Mouse (Mus musculus) heart, embryonic 11.5 days (tissue): Measurements from ENCODE around the gene Pcare. TPM values are rescaled to one million over a fixed set of nuclear protein-coding genes. Genes with fewer than 3 reads are reported as not detected.

Experiments
- ATAC-seq: fragments of 200-750 bp; cut with Nextera tagmentation; replicated peaks from 2 replicates; pipeline ENCODE4 v1.8.0; 2017; ENCODE audit warnings: moderate library complexity; ENCODE audit not compliant: insufficient number of reproducible peaks, low FRiP score, low TSS enrichment
- H3K27ac ChIP-seq: fragments of 300-500 bp; sonication (generic); 2 replicates; pipeline ENCODE4 v1.5.1; 2014; ENCODE audit warnings: mild to moderate bottlenecking, low read depth, low read length
- H3K27me3 ChIP-seq: fragments of 300-500 bp; sonication (generic); 2 replicates; pipeline ENCODE4 v1.6.1; 2014; ENCODE audit warnings: mild to moderate bottlenecking, low read length, mixed read lengths; ENCODE audit not compliant: control insufficient read depth, insufficient read depth
- H3K36me3 ChIP-seq: fragments of 300-500 bp; sonication (generic); 2 replicates; pipeline ENCODE4 v1.6.1; 2014; ENCODE audit warnings: mild to moderate bottlenecking, low read length, moderate library complexity, mixed read lengths; ENCODE audit not compliant: control insufficient read depth, insufficient read depth
- H3K4me1 ChIP-seq: fragments of 300-500 bp; sonication (generic); 2 replicates; pipeline ENCODE4 v1.6.1; 2014; ENCODE audit warnings: low read length; ENCODE audit not compliant: control insufficient read depth, insufficient read depth
- H3K4me2 ChIP-seq: fragments of 300-500 bp; sonication (generic); 2 replicates; pipeline ENCODE4 v1.6.1; 2014; ENCODE audit warnings: mild to moderate bottlenecking, moderate library complexity
- H3K4me3 ChIP-seq: fragments of 300-500 bp; sonication (generic); 2 replicates; pipeline ENCODE4 v1.5.1; 2014; ENCODE audit warnings: low read depth, low read length
- H3K9ac ChIP-seq: fragments of 300-500 bp; sonication (generic); 2 replicates; pipeline ENCODE4 v1.6.1; 2014; ENCODE audit warnings: mild to moderate bottlenecking, low read depth, low read length, moderate library complexity
- H3K9me3 ChIP-seq: fragments of 300-500 bp; sonication (generic); replicated peaks from 2 replicates; pipeline ENCODE4 v1.6.1; 2016; ENCODE audit warnings: low read length; ENCODE audit not compliant: control insufficient read depth
- WGBS: fragments of 180-500 bp; shearing (Covaris S2); extraction: QIAGEN DNeasy Blood & Tissue Kit; methylation state at CpG from one replicate; pipeline ENCODE4 v1.1.7; 2014; ENCODE audit not compliant: insufficient replicate concordance; 5-methylcytosine and 5-hydroxymethylcytosine counted together
- polyA plus RNA-seq: library from polyadenylated mRNA; unstranded; fragments of >200 nt; fragmentation: Nextera tagmentation; extraction: Ambion mirVana; gene quantifications from 2 replicates; pipeline ENCODE4 v1.2.1, GENCODE M21; 2014

Gene Pcare
- polyA plus RNA-seq, 1 experiment from 2014 or later: not detected

DNA sequence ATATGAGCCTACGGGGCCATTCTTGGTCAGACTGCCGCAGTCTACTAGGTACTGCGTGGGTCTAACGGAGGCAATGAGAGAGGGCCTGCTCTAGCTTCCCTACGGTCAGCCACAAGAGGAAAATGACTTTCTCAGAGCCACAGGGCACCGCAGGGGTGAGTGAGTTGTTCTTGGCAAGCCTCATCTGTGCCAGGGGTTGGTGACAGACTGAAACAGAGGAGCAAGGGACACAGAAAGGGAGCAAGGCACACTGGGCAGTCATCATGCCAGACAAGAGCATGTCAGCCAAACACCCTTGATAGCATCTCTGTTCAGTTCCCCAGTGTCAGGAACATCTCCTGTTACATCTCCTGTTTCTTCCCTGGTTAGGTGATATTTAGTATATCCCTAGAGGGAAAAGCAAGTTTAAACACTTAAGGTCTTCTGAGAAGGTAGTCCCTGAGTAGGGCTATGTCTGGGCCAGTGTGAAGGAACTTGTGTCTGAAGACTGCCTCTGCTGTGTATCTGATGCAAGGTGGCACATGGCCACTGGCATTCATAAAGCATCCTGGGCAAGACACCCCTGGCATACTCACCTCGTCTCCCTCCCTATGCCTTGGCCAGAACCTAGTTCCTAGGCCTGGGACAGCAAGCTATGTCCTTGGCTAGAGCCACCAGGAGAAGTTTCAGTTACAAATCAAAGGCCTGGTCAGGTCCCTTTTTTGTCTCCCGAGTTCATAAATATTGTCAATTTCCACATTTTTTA lies 34.6 kb downstream of the Pcare start:
- 82% methylated on average over 8 of the region's 8 CpGs for WGBS
- Histone ChIP-seq H3K27me3 (no peaks in the 10 kb centered on the region), H3K36me3 (no peaks in the 10 kb centered on the region), H3K9ac (no peak overlapping the region), H3K9me3 (no peaks in the 10 kb centered on the region), H3K4me2 (no peak overlapping the region), H3K4me3 (no peak overlapping the region), H3K27ac (no peak overlapping the region), H3K4me1 (peaks cover 16% of the 10 kb centered on the region)
- no peak for ATAC-seq

DNA sequence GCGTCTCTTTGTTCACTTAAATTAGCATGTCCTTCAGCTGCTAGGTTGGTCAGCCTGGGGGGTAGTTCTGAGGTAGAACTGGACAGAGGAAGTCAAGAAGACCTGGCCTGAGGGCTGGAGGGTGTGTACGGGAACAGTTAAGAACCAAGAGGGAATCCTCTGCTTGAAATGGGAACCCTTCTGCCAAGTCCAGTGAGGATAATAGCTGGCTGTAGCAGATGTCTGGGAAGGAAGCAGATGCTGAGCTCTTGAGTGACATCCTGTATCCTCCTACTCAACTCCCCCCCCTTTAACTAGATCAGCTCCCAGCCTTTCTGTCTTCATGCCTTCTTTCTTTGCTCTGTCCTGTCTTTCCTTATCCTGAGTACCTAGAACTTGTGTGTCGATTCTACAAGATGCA lies 37.7 kb downstream of the Pcare start:
- H3K4me2 ChIP-seq: no peak overlapping the region
- no peak for ATAC-seq
- no peak overlapping the region for H3K9ac ChIP-seq
- H3K4me3 ChIP-seq: no peak overlapping the region
- WGBS: 73% methylated on average over 3 of the region's 3 CpGs
- no peaks in the 10 kb centered on the region for H3K9me3 ChIP-seq
- no peak overlapping the region for H3K27ac ChIP-seq
- no peaks in the 10 kb centered on the region for H3K27me3 ChIP-seq
- H3K36me3 ChIP-seq: no peaks in the 10 kb centered on the region
- peaks cover 18% of the 10 kb centered on the region for H3K4me1 ChIP-seq

DNA sequence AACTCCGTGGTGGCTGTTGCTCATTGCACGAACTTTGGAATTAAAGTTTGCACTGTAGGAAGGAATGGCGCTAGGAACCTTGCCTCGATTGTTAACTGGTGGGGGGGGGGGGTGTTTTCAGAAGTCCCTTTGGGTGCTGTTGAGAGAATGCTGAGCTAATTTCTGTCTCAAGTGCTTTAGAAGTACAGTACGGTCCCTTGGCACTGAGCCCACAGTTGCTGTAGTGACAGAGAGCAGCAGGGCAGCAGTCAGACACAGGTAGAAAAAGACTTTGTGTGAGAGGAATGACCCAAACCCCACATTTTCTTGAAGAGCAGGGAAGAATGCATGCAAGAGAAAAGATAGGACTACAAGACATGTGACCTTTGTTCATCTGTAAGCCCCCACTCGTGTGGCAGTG lies 40.4 kb downstream of the Pcare start:
- H3K4me1 ChIP-seq: peaks cover 35% of the 10 kb centered on the region
- no peaks in the 10 kb centered on the region for H3K27me3 ChIP-seq
- H3K36me3 ChIP-seq: no peaks in the 10 kb centered on the region
- no peak overlapping the region for H3K4me2 ChIP-seq
- no peak for ATAC-seq
- peak overlapping the region; percentile 57 for H3K27ac ChIP-seq
- 57% methylated on average over 6 of the region's 6 CpGs for WGBS
- no peaks in the 10 kb centered on the region for H3K9me3 ChIP-seq
- no peak overlapping the region for H3K4me3 ChIP-seq
- 0 out of 2 replicates have a peak overlapping the region, but pooled peaks have one; percentile 46 for H3K9ac ChIP-seq

DNA sequence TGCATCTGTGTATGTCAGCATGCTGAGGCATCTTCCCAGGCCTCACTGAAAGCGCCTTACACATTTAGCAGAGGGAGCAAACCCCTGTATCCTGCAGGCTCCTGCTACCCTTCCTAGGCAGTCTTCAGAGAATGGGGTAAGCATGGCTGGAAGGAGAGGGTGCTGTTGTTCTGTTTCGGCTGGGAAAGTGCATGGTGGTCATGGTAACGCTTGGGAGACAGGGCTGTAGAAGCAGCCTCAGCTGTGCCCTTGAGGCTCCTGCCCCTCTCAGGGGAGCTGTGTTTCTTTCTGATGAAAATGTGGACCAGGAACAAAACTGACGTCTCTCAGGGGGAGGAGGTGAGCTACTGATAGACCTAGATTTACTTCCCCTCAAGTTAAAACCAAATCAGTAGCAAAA lies 45.0 kb downstream of the Pcare start:
- Histone ChIP-seq H3K27ac (peak overlapping the region; percentile 22; the same call in 1 of the 2 replicates), H3K4me3 (no peak overlapping the region), H3K36me3 (no peaks in the 10 kb centered on the region), H3K27me3 (no peaks in the 10 kb centered on the region), H3K4me2 (no peak overlapping the region), H3K9ac (0 out of 2 replicates have a peak overlapping the region, but pooled peaks have one; percentile 10), H3K9me3 (peaks cover 3% of the 10 kb centered on the region; the same call in 1 of the 2 replicates), H3K4me1 (peaks cover 31% of the 10 kb centered on the region)
- ATAC-seq: no peak
- whole genome bisulfite sequencing: 50% methylated on average over 4 of the region's 4 CpGs

DNA sequence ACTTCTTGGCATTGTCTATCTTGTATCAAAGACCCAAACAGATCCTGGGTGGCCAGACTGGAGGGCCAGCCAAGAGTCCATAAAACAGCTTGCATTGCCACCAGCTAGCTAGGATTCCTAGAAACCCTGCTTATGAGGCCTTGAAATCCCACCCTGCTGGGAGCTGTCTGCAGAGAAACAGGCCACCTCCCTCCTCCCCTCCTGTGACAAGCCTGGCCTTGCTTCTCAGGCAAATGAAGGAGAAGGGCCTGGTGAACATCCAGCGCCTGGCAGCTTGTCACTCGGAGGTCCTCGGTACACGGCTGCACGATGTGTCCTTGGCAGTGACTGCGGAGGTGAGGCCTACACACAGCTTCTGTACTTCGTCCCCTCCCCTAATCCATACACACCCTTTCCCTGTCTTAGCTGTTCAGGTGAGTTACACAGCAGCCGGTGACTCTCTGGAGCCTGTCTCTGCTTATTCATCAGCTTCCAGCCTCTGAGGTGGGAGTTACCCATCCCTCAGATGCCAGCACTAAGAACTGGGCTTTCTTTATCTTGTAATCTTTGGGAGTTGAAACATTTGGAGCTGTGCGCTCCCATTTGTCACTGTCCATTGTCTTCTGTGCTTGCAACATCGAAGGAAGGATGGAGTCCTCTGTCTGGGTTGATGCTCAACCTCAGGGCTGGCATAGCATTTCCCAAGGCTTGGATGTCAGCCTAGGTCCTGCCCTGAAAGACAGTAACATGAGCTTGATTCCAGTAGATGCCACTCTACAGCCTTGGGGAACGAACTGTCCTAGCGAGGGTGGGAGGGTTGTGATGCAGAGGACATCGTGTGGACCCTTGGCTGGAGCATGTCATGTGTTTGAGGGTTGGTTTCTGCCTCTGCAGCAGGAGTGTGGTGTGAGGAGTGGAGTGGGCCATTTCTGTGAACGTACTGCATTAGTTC lies 46.9 kb downstream of the Pcare start:
- no peak overlapping the region for H3K9ac ChIP-seq
- peaks cover 22% of the 10 kb centered on the region for H3K4me1 ChIP-seq
- ATAC-seq: no peak
- peaks cover 3% of the 10 kb centered on the region; the same call in 1 of the 2 replicates for H3K9me3 ChIP-seq
- H3K4me3 ChIP-seq: no peak overlapping the region
- 57% methylated on average over 14 of the region's 14 CpGs for WGBS
- peak overlapping the region; percentile 42 for H3K27ac ChIP-seq
- H3K4me2 ChIP-seq: no peak overlapping the region
- H3K36me3 ChIP-seq: no peaks in the 10 kb centered on the region
- no peaks in the 10 kb centered on the region for H3K27me3 ChIP-seq

DNA sequence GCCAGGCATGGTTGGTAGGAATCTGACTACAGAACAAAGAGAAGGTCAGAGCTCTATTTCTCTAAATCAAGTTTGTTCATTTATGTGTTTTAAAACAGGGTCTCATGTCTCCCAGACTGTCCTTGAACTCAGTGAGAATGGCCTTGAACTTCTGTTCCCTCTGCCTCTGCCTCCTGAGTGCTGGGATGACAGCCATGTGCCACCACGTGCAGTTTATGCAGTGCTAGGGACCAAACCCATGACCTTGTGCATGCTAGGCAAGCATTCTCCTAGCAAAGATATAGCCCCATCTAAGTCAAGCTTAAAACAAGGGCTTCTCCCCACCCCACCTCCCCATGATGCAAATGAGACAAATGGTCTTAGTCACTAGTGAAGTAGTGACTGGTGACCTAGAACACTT lies 47.6 kb downstream of the Pcare start:
- H3K4me3 ChIP-seq: no peak overlapping the region
- H3K36me3 ChIP-seq: no peaks in the 10 kb centered on the region
- no peak overlapping the region for H3K9ac ChIP-seq
- WGBS: 44% methylated on average over 1 of the region's 1 CpGs
- H3K4me2 ChIP-seq: no peak overlapping the region
- ATAC-seq: no peak
- H3K27ac ChIP-seq: peak overlapping the region; percentile 42
- no peaks in the 10 kb centered on the region for H3K27me3 ChIP-seq
- peaks cover 3% of the 10 kb centered on the region; the same call in 1 of the 2 replicates for H3K9me3 ChIP-seq
- H3K4me1 ChIP-seq: peaks cover 18% of the 10 kb centered on the region

DNA sequence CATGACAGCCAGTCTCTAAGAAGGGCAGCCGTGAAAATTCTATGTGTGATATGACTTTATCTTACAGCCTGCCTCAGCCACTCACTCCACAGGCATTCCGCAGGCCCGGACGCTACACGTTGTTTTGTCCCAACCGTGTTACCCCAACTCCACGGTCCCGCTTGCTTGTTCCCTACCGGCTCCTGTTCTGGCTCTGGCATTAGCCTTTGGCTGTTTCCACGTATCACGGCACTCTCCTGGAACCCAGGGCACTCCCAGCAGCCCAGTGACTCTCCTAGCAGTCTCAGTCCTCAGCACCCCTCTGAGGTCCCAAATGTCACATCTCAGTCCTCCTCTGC lies 54.1 kb downstream of the Pcare start:
- H3K9me3 ChIP-seq: no peaks in the 10 kb centered on the region
- 0 out of 2 replicates have a peak, but pooled peaks have one; percentile 14 for ATAC-seq
- H3K27me3 ChIP-seq: no peaks in the 10 kb centered on the region
- H3K27ac ChIP-seq: peak overlapping the region; percentile 91
- H3K4me1 ChIP-seq: peaks cover 17% of the 10 kb centered on the region
- 33% methylated on average over 11 of the region's 11 CpGs for WGBS
- H3K4me2 ChIP-seq: no peak overlapping the region; the same call in 1 of the 2 replicates
- no peaks in the 10 kb centered on the region for H3K36me3 ChIP-seq
- no peak overlapping the region for H3K4me3 ChIP-seq
- H3K9ac ChIP-seq: peak overlapping the region; percentile 6; the same call in 1 of the 2 replicates

DNA sequence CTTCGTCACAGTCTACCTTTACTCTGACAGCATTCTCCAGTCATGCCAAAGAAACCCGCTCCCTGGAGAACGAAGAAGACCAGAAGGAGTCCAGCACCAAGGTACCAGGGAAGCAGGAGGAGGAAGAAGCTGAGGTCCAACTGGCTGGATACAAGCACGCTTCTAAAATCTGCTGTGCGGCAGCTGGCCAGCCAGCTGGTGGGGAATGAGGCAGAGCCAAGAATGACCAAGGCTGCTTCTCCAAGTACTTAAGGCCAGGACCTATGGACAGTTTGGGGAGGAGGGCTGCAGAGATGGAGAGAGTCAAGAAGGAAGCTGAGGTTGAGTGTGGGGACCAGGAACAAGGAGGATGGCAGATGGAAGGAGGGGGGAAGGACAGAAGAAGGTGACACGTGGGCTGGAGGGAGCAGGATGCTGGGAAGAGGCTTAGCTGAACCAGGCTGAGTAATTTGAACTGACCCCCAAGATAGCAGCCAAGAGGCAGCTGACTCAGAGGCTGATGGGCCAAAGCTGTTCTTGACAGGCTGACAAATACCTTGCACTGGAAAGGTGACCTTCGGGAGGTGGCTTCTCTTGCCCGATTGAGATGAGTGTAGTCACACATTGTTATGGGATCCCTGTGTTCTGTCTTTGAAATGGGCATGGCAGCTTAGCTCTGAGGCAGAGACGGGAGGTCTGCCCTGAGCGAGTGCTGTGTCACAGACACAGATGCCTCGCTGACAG lies 54.6 kb downstream of the Pcare start:
- H3K4me2 ChIP-seq: no peak overlapping the region
- H3K9me3 ChIP-seq: no peaks in the 10 kb centered on the region
- peak overlapping the region; percentile 91 for H3K27ac ChIP-seq
- H3K4me1 ChIP-seq: peaks cover 17% of the 10 kb centered on the region
- H3K4me3 ChIP-seq: no peak overlapping the region
- no peak overlapping the region for H3K9ac ChIP-seq
- no peaks in the 10 kb centered on the region for H3K27me3 ChIP-seq
- ATAC-seq: peak; percentile 80
- H3K36me3 ChIP-seq: no peaks in the 10 kb centered on the region
- WGBS: 50% methylated on average over 11 of the region's 11 CpGs
